Mouse (Mus musculus) midbrain, embryonic 15.5 days (tissue): ENCODE data around the gene Tcap. TPM values are rescaled to one million over a fixed set of nuclear protein-coding genes. Genes with fewer than 3 reads are reported as not detected.
A peak's percentile ranks its signal among the peaks of the same experiment; 100 is the strongest.

Experiments used
- ATAC-seq: fragments of 200-750 bp; cut with Nextera tagmentation; replicated peaks from 2 replicates; pipeline ENCODE4 v1.8.0; 2017; ENCODE audit warnings: moderate TSS enrichment
- H3K27ac ChIP-seq: fragments of 300-500 bp; sonication (generic); 2 replicates; pipeline ENCODE4 v1.5.1; 2015; ENCODE audit warnings: mild to moderate bottlenecking, inconsistent platforms
- H3K27me3 ChIP-seq: fragments of 300-500 bp; sonication (generic); replicated peaks from 2 replicates; pipeline ENCODE4 v1.6.1; 2015; ENCODE audit warnings: inconsistent platforms
- H3K36me3 ChIP-seq: fragments of 300-500 bp; sonication (generic); replicated peaks from 2 replicates; pipeline ENCODE4 v1.6.1; 2015; ENCODE audit warnings: inconsistent platforms
- H3K4me1 ChIP-seq: fragments of 300-500 bp; sonication (generic); 2 replicates; pipeline ENCODE4 v1.6.1; 2015; ENCODE audit warnings: inconsistent platforms
- H3K4me2 ChIP-seq: fragments of 300-500 bp; sonication (generic); 2 replicates; pipeline ENCODE4 v1.6.1; 2015; ENCODE audit warnings: inconsistent platforms, mild to moderate bottlenecking, moderate library complexity
- H3K4me3 ChIP-seq: fragments of 300-500 bp; sonication (generic); 2 replicates; pipeline ENCODE4 v1.5.1; 2015; ENCODE audit warnings: mild to moderate bottlenecking, inconsistent platforms
- H3K9ac ChIP-seq: fragments of 300-500 bp; sonication (generic); 2 replicates; pipeline ENCODE4 v1.6.1; 2015; ENCODE audit warnings: mild to moderate bottlenecking, inconsistent platforms
- H3K9me3 ChIP-seq: fragments of 300-500 bp; sonication (generic); 2 replicates; pipeline ENCODE4 v1.6.1; 2016; ENCODE audit warnings: inconsistent platforms
- WGBS: fragments of 180-500 bp; shearing (Covaris S2); methylation state at CpG from one replicate; pipeline ENCODE4 v1.1.7; 2015; ENCODE audit warnings: mixed read lengths; 5-methylcytosine and 5-hydroxymethylcytosine counted together
- polyA plus RNA-seq: library from polyadenylated mRNA; unstranded; fragments of >200 nt; fragmentation: Nextera tagmentation; extraction: Ambion mirVana; gene quantifications from 2 replicates; pipeline ENCODE4 v1.2.1, GENCODE M21; 2015

The Tcap gene
- polyA plus RNA-seq = 0.43 TPM in 1 of 2 replicates, not detected in the other

DNA sequence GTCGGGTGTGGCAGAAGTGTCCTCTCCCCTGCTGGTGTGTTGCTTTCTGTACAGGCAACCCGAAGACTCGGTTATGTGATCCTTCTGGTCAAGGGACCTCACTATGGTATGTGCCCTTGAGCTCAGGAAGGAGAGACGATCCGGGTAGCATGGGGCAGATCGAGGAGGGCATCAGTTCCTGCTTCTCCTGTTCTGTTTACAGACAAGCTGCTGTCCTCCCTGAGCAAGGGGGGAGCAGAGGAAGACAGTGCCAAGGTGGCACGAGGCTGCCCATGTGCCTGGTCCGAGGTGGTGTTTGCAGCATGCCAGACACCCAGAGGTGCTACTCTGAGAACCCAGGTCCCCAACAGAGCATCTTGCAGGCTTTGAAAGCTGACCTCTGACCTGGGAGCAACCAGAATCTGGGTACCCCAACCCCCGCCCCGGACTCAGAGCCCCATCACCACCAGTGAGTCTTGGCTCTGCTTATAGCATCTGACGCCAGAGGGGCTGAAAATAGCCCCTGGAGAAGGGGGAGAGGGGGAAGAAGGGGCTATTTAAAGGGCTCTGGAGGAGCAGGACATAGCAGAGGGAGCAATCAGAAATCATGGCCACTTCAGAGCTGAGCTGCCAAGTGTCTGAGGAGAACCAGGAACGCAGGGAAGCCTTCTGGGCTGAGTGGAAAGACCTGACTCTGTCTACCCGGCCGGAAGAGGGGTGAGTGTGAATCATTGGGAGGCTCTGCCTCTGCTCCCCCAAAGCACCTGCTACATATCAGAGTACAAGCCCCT lies at the start of gene Tcap:
Gene Tcap, plus strand, starts transcription at position 551 of the 770 bp plus-strand sequence.
- Histone ChIP-seq H3K9me3 (no peaks in the 10 kb centered on the region), H3K27ac (no peak within 1 kb of the TSS), H3K9ac (no peak within 1 kb of the TSS), H3K4me3 (no peak within 1 kb of the TSS), H3K4me1 (no peaks in the 10 kb centered on the region), H3K4me2 (no peak within 1 kb of the TSS), H3K27me3 (peaks cover 33% of the 10 kb centered on the region), H3K36me3 (0 out of 2 replicates have a peak, but pooled peaks cover 4% of the 10 kb centered on the region)
- WGBS = 63% methylated on average over 14 of the region's 14 CpGs
- no peak for ATAC-seq

DNA sequence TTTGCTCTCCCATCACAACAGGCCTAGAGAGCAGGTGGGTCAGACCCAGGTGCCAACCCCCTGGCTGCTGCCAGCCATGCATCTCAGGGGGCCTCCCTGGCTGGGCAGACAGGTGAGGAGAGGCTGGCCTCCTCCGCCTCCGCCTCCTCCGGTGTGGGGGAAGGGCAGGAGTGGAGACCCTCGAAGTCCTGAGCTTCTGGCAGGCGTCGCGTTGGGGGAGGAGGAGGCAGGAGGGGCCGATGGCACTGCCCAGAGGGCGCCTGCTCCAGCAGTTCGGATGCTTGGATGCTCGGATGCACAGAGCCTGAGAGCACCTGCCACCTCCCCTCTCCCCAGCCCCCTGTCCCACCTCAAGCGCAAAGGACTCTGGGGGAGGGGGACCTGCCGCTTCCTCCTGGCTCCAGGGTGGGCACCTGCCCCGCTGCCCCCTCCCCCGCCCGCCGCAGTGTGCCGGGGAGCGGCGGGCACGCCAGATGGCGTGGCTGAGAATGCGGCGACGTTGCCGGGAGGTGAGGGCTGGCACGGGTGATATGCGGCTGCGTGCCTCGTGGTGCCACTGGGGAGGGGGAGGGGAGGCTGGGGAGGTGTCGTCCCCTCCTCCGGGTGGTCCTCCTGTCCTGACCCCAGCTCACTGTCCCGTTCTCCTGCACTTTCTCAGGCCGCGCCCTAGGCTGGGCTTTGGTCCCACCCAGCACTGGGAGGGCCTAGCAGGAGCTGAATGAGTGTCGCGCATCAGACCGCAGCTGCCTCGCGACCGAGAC lies 49.5 kb upstream of the Tcap start:
- Histone ChIP-seq H3K9me3 (no peaks in the 10 kb centered on the region), H3K4me3 (peak overlapping the region; percentile 36), H3K27me3 (peaks cover 92% of the 10 kb centered on the region), H3K4me1 (peaks cover 25% of the 10 kb centered on the region), H3K9ac (peak overlapping the region; percentile 43; the same call in 1 of the 2 replicates), H3K4me2 (peak overlapping the region; percentile 65), H3K36me3 (no peaks in the 10 kb centered on the region), H3K27ac (peak overlapping the region; percentile 45; the same call in 1 of the 2 replicates)
- peak; percentile 19; the same call in 1 of the 2 replicates for ATAC-seq
- 2% methylated on average over 37 of the region's 41 CpGs for WGBS

DNA sequence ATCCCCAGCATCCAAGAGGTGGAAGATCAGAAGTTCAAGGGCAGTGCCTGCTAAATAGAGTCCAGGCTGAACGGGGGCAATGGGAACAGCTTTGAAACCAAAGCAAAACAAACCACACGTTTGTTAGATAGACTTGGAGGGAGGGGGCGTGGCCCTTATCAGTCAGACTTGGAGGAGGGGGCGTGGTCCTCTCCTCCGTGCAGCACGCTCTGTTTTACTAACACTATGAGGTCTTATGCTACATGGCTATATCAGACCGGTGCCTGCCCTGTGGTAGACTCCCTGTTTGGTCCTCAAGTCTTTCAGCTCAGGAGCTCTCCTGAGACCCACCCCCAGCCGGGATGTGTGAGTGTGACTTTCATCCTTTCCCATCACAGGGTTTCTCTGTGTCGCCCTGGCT lies 48.4 kb upstream of the Tcap start:
- Histone ChIP-seq H3K4me3 (no peak overlapping the region), H3K36me3 (no peaks in the 10 kb centered on the region), H3K27me3 (peaks cover 94% of the 10 kb centered on the region), H3K9me3 (no peaks in the 10 kb centered on the region), H3K4me1 (peaks cover 31% of the 10 kb centered on the region), H3K27ac (no peak overlapping the region), H3K4me2 (no peak overlapping the region), H3K9ac (no peak overlapping the region)
- no peak for ATAC-seq
- 7% methylated on average over 9 of the region's 9 CpGs for WGBS

DNA sequence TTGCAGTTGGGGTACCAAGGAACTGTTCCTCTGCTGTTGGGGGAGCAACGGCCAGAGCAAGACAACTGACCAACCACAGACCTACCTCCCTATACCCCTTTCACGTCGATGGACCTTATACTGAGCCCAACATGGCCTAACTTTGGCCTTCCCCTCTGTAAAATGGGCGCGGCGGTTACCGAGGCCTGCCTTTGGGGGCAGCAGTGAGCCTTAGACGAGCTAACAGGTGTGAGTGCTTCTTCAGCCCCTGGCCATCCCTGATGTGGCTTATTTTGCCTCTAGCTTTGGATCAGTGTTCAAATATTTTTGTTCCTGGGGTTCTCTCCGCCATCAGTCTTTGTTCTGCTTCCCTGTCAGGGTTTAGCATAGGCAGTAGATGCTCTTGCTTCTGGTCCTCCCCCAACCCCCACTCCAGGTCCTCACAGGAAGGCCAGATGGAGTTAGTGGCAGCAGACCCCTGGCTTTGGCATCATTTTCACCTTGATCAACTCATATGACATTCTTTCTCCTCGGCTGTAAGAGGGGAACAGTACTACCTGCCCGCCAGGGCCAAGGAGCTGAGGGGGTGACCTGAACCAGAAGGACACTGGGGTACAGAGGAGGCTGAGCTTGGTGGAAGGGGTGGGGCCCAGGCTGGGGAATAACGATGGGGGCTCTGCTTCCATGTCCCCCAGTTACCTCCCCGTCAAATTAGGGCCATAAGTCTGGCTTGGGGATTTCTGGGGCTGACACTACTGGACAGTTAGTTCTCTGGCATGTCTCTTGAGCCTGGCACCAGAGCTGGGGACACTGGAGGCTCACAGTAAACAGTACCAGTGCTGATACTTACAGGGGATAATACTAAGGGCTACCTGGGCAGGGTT lies 47.1 kb upstream of the Tcap start:
- WGBS = 17% methylated on average over 13 of the region's 13 CpGs
- Histone ChIP-seq H3K4me3 (no peak overlapping the region), H3K9ac (no peak overlapping the region), H3K36me3 (no peaks in the 10 kb centered on the region), H3K9me3 (no peaks in the 10 kb centered on the region), H3K4me2 (no peak overlapping the region), H3K27me3 (peaks cover 91% of the 10 kb centered on the region), H3K4me1 (peaks cover 34% of the 10 kb centered on the region), H3K27ac (no peak overlapping the region)
- no peak for ATAC-seq

DNA sequence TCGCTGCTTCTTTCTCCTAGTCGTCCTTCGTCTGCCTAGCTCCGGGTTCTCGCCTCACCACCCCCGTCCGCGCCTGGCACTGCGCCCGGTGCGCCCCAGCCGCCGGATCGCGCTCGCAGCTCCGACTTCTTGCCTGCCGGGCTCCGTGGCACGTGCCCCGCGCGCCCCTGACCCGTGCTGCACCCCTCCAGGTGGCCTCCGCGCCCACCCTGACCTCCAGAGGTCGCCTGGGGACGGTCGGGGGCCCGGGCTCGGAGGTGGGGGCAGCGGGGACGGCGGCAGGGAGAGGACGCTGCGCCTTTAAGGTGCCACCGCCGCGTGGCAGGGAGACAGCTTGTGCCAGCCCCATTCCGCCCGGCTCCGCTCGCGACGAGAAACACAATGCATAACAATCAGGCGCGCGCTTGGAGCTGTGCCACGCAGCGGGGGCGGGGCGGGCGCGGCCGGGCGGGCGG lies 45.1 kb upstream of the Tcap start:
- Histone ChIP-seq H3K27me3 (peaks cover 83% of the 10 kb centered on the region), H3K36me3 (no peaks in the 10 kb centered on the region), H3K4me2 (peak overlapping the region; percentile 99), H3K9ac (peak overlapping the region; percentile 48), H3K4me3 (peak overlapping the region; percentile 55), H3K27ac (peak overlapping the region; percentile 85), H3K9me3 (no peaks in the 10 kb centered on the region), H3K4me1 (peaks cover 42% of the 10 kb centered on the region)
- WGBS = under 1% methylated on average over 41 of the region's 57 CpGs
- no peak for ATAC-seq

DNA sequence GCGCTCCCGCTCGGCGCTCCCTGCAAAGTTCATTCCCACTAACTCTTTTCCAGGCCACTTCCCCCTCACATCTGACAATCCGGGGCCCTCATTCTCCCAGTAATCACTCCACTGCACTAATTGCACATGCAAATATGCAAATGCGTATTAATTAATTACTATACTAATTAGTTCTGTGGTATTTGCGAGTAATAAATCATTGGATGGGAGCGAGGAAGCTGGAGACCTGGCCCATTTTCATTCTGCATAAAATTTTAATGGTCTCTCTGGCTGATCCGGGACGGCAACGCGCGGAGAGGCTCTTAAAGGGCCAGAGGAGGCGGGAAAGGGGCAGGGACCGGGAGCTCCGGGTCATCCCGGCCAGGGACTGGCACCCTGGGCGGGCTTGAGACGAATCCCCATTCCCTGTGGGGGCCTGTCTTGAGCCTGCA lies 44.5 kb upstream of the Tcap start:
- Histone ChIP-seq H3K9ac (peak overlapping the region; percentile 48), H3K36me3 (no peaks in the 10 kb centered on the region), H3K27me3 (peaks cover 82% of the 10 kb centered on the region), H3K9me3 (no peaks in the 10 kb centered on the region), H3K4me3 (peak overlapping the region; percentile 55), H3K4me1 (peaks cover 38% of the 10 kb centered on the region), H3K27ac (peak overlapping the region; percentile 85), H3K4me2 (peak overlapping the region; percentile 99)
- under 1% methylated on average over 19 of the region's 19 CpGs for WGBS
- ATAC-seq = no peak; the same call in 1 of the 2 replicates

DNA sequence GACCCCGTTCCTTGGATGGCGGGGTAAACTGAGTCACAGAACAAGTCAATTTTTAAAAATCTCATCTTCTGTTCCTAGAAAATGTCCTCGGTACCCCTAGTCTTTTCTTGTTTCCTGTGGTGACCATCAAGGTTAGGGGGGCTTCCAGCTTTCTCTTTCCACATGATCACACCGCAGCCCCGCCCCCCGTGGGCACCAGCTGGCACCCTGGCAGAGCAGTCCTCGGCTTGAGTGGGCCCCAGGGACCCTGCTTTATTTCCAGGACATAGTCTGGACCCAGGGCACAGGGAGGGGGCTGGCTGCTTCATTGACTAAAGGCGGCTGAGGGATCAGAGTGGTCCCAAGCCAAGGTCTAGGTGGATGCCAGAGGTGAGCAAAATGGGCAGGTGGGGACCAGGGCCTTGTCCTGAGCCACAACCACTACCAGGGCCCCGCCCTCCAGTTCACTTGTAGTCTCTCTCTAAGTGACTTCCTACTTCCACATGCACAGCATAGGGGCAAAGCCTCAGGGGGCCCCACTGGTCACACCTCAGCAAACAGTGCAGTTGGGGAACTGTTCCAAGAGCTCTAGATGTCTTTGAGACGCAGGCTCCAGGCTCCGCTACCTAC lies 43.8 kb upstream of the Tcap start:
- Histone ChIP-seq H3K9me3 (no peaks in the 10 kb centered on the region), H3K9ac (no peak overlapping the region), H3K4me2 (peak overlapping the region; percentile 99), H3K4me1 (peaks cover 32% of the 10 kb centered on the region), H3K27ac (peak overlapping the region; percentile 85), H3K4me3 (peak overlapping the region; percentile 55), H3K27me3 (peaks cover 77% of the 10 kb centered on the region), H3K36me3 (no peaks in the 10 kb centered on the region)
- ATAC-seq = no peak
- WGBS = 7% methylated on average over 11 of the region's 11 CpGs

DNA sequence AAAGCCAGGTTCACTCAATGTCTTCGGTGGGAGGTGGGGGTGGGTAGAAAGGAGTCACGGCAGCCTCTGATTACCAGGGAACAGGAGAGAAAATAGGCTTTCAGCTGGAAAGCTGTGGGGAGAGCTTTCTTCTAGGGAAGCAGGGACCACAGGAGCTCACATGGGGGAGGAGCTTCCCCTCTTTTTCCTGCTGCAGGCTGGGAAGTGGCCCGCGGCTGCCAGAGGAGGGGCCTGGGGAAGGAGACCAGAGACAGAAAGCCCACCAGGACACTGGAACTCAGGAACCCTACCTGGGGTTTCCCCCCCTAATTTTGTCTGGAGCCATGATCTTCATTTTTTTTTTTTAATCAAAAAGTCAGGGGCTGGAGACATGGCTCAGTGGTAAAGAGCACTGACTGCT lies 43.0 kb upstream of the Tcap start:
- no peaks in the 10 kb centered on the region for H3K9me3 ChIP-seq
- H3K27ac ChIP-seq = no peak overlapping the region
- no peak overlapping the region for H3K4me3 ChIP-seq
- H3K9ac ChIP-seq = no peak overlapping the region
- ATAC-seq = no peak
- H3K4me1 ChIP-seq = peaks cover 34% of the 10 kb centered on the region
- WGBS = 8% methylated on average over 4 of the region's 4 CpGs
- no peaks in the 10 kb centered on the region for H3K36me3 ChIP-seq
- H3K27me3 ChIP-seq = peaks cover 69% of the 10 kb centered on the region
- H3K4me2 ChIP-seq = no peak overlapping the region

DNA sequence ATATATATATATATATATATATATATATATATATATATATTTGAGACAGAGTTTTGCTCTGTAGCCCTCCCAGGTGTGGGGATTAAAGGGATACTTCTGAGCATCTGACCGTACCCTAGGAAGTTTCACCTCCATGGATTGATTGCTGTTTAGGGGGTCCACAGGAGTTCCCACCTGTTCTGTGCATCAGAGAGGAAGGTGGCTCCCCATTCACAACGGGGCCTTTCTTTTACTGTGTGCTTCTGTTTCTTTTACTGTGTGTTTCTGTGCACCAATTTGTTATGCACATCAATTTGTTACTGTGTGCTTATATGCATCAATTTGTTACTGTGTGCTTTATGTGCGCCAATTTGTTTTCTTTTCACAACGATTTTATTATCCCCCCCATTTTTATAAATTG lies 42.4 kb upstream of the Tcap start:
- Histone ChIP-seq H3K27ac (no peak overlapping the region), H3K9me3 (no peaks in the 10 kb centered on the region), H3K27me3 (peaks cover 67% of the 10 kb centered on the region), H3K9ac (no peak overlapping the region), H3K4me3 (no peak overlapping the region), H3K4me2 (no peak overlapping the region), H3K36me3 (no peaks in the 10 kb centered on the region), H3K4me1 (peaks cover 34% of the 10 kb centered on the region)
- 70% methylated on average over 4 of the region's 4 CpGs for WGBS
- no peak for ATAC-seq

DNA sequence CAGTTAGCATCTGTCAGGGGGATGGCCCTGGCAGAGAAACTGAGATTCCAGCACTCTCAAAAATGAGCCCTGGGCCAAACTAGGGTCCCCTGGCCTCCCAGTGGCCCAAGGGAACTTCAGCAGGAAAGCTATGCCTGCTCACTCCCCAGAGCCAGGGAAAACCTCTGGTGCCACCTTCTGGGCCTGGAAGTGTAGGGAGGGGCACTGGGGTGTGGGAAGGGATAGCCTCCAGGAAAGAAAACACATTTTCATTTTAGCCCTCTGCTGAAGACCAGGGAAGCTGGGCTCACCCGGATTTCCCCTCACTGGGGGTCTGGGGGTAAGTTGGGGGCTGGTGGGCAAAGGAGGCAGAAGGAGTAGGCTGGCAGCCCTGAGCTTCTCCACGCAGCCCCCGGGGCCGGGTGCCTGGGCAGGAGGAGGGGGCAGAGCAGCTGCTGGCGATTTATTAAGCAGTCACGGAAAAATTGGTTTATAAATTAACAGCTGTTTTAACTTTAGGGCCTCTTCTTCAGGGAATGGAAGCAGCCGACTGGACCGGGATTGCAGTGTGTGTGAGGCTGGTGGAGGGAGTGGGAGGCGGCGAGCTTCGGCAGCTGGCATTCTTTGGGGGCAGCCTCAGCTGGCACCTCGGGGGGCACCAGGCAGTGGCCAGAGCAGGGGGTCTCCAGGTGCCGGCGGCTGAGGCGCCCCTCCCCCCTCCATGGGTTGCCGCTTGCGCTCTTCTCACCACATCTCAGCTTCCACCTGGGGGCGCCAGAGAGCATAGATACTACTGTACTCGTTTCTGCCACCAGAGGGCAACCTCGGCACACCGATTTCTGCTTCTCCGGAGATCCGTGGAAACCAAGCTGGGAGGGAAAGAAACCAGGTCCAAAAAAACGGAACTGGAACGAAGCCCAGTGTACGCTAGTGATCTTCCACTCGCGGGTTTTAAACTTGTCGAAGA lies 41.3 kb upstream of the Tcap start:
- H3K4me2 ChIP-seq = peak overlapping the region; percentile 50
- ATAC-seq = peak; percentile 16; the same call in 1 of the 2 replicates
- H3K36me3 ChIP-seq = no peaks in the 10 kb centered on the region
- WGBS = 2% methylated on average over 29 of the region's 29 CpGs
- H3K9me3 ChIP-seq = no peaks in the 10 kb centered on the region
- H3K9ac ChIP-seq = no peak overlapping the region
- peak overlapping the region; percentile 17; the same call in 1 of the 2 replicates for H3K27ac ChIP-seq
- peak overlapping the region; percentile 27 for H3K4me3 ChIP-seq
- peaks cover 34% of the 10 kb centered on the region for H3K4me1 ChIP-seq
- H3K27me3 ChIP-seq = peaks cover 66% of the 10 kb centered on the region
